Mouse (Mus musculus) bone marrow, adult 2 months (tissue): ENCODE results near the gene Srgap3. TPM values are rescaled to one million over a fixed set of nuclear protein-coding genes. Genes with fewer than 3 reads are reported as not detected.

Experiments
- H3K27ac ChIP-seq: fragments of 200-500 bp; 2 replicates; pipeline ENCODE4 v1.5.1; 2012; ENCODE audit warnings: low read depth, mild to moderate bottlenecking, control low read depth, inconsistent platforms, low read length; ENCODE audit not compliant: control insufficient read depth, poor library complexity, insufficient read depth
- H3K4me1 ChIP-seq: fragments of 200-500 bp; 2 replicates; pipeline ENCODE4 v1.6.1; 2011; ENCODE audit warnings: low read length; ENCODE audit not compliant: control insufficient read depth, insufficient read depth
- H3K4me3 ChIP-seq: fragments of 200-500 bp; replicated peaks from 2 replicates; pipeline ENCODE3; 2011; ENCODE audit warnings: mild to moderate bottlenecking, low read depth, low read length, control low read depth; ENCODE audit not compliant: control insufficient read depth
- CTCF ChIP-seq: fragments of 200-500 bp; IDR thresholded peaks from 2 replicates; pipeline ENCODE4 v1.5.1; 2011; ENCODE audit warnings: low read length, control low read depth; ENCODE audit not compliant: control insufficient read depth, insufficient read depth
- POLR2A ChIP-seq: fragments of 200-500 bp; IDR thresholded peaks from 2 replicates; pipeline ENCODE4 v1.6.1; 2011; ENCODE audit warnings: low read depth, mild to moderate bottlenecking, control low read depth, low read length, borderline replicate concordance; ENCODE audit not compliant: control insufficient read depth
- WGBS: fragments of 180-500 bp; shearing (Covaris S2); methylation state at CpG from one replicate; pipeline ENCODE4 v1.1.7; 2018; 5-methylcytosine and 5-hydroxymethylcytosine counted together
- polyA plus RNA-seq: library from polyadenylated mRNA; stranded (reverse); fragments of >200 nt; gene quantifications from 2 replicates; pipeline ENCODE4 v1.2.4, GENCODE M21; 2011; ENCODE audit warnings: low replicate concordance; ENCODE audit not compliant: missing spikeins, insufficient read depth, insufficient read length

The Srgap3 gene
- polyA plus RNA-seq, 1 experiment: 6.0 TPM

- Histone ChIP-seq H3K4me1 (no peaks in the 10 kb centered on the region), H3K27ac (no peak overlapping the region; the same call in 1 of the 2 replicates)
Measured at GRCm38 (mm10) chr6:112929291-112929984, 17.6 kb downstream of the Srgap3 start.

GRCm38 (mm10) chr6:112928841-112929240, 18.2 kb downstream of the Srgap3 start:
- Histone ChIP-seq H3K4me1 (no peaks in the 10 kb centered on the region), H3K4me3 (no peak overlapping the region), H3K27ac (no peak overlapping the region)
- WGBS: 63% methylated on average over 6 of the region's 6 CpGs
- no peak for TF ChIP-seq POLR2A
- no peak for TF ChIP-seq CTCF

More at GRCm38 (mm10) chr6:112929291-112929984, 17.6 kb downstream of the Srgap3 start:
- TF ChIP-seq CTCF: no peak
- TF ChIP-seq POLR2A: no peak
- no peak overlapping the region for H3K4me3 ChIP-seq
- WGBS: 66% methylated on average over 6 of the region's 6 CpGs

- TF ChIP-seq POLR2A (no peak), CTCF (no peak)
- H3K4me3 ChIP-seq: no peak overlapping the region
- H3K27ac ChIP-seq: no peak overlapping the region
- 80% methylated on average over 5 of the region's 5 CpGs for WGBS
- no peaks in the 10 kb centered on the region for H3K4me1 ChIP-seq
Measured at GRCm38 (mm10) chr6:112927341-112927740, 19.7 kb downstream of the Srgap3 start.

- no peak overlapping the region for H3K4me3 ChIP-seq
- WGBS: 81% methylated on average over 5 of the region's 5 CpGs
- no peaks in the 10 kb centered on the region for H3K4me1 ChIP-seq
- no peak overlapping the region for H3K27ac ChIP-seq
- TF ChIP-seq POLR2A: no peak
- TF ChIP-seq CTCF: no peak
Measured at GRCm38 (mm10) chr6:112926011-112926410, 21.1 kb downstream of the Srgap3 start.

GRCm38 (mm10) chr6:112925234-112925975, 21.7 kb downstream of the Srgap3 start:
- no peak overlapping the region for H3K27ac ChIP-seq
- WGBS: 78% methylated on average over 11 of the region's 11 CpGs
- no peak overlapping the region for H3K4me3 ChIP-seq
- TF ChIP-seq POLR2A (no peak), CTCF (no peak)
- no peaks in the 10 kb centered on the region for H3K4me1 ChIP-seq

- H3K27ac ChIP-seq: no peak overlapping the region
- 84% methylated on average over 13 of the region's 13 CpGs for WGBS
- H3K4me1 ChIP-seq: no peaks in the 10 kb centered on the region
- H3K4me3 ChIP-seq: no peak overlapping the region
- TF ChIP-seq CTCF (no peak), POLR2A (no peak)
Measured at GRCm38 (mm10) chr6:112924606-112925141, 22.4 kb downstream of the Srgap3 start.

GRCm38 (mm10) chr6:112920619-112921195, 26.4 kb downstream of the Srgap3 start:
- 88% methylated on average over 8 of the region's 8 CpGs for WGBS
- H3K4me3 ChIP-seq: no peak overlapping the region
- peaks cover 1% of the 10 kb centered on the region; the same call in 1 of the 2 replicates for H3K4me1 ChIP-seq
- H3K27ac ChIP-seq: no peak overlapping the region
- TF ChIP-seq POLR2A (no peak), CTCF (no peak)

- Histone ChIP-seq H3K4me3 (no peak overlapping the region), H3K4me1 (peaks cover 1% of the 10 kb centered on the region; the same call in 1 of the 2 replicates), H3K27ac (no peak overlapping the region)
- 88% methylated on average over 8 of the region's 8 CpGs for WGBS
- TF ChIP-seq CTCF (no peak), POLR2A (no peak)
Measured at GRCm38 (mm10) chr6:112917717-112918116, 29.3 kb downstream of the Srgap3 start.
